Mouse (Mus musculus) gastrocnemius, postnatal 14 days (tissue): ENCODE measurements around the gene Ccr7. TPM values are rescaled to one million over a fixed set of nuclear protein-coding genes. Genes with fewer than 3 reads are reported as not detected.

Experiments
- DNase-seq: peaks from one replicate; pipeline ENCODE4 v3.0.0; 2021; ENCODE audit warnings: mixed read lengths
- intact Hi-C: fragments of 180-260 bp; cut with DNase I; formaldehyde crosslinking; loops from one replicate; pipeline ENCODE4 v1.15.1; 2025; ENCODE audit warnings: low total_unique reads
- total RNA-seq, 2 experiments: library from RNA; stranded (reverse); gene quantifications; 2 replicates each; pipeline ENCODE4 v1.2.3; 2021

The Ccr7 gene
- total RNA-seq, 2 experiments from 2014 or later, result 0.10 to 0.11 TPM

DNA sequence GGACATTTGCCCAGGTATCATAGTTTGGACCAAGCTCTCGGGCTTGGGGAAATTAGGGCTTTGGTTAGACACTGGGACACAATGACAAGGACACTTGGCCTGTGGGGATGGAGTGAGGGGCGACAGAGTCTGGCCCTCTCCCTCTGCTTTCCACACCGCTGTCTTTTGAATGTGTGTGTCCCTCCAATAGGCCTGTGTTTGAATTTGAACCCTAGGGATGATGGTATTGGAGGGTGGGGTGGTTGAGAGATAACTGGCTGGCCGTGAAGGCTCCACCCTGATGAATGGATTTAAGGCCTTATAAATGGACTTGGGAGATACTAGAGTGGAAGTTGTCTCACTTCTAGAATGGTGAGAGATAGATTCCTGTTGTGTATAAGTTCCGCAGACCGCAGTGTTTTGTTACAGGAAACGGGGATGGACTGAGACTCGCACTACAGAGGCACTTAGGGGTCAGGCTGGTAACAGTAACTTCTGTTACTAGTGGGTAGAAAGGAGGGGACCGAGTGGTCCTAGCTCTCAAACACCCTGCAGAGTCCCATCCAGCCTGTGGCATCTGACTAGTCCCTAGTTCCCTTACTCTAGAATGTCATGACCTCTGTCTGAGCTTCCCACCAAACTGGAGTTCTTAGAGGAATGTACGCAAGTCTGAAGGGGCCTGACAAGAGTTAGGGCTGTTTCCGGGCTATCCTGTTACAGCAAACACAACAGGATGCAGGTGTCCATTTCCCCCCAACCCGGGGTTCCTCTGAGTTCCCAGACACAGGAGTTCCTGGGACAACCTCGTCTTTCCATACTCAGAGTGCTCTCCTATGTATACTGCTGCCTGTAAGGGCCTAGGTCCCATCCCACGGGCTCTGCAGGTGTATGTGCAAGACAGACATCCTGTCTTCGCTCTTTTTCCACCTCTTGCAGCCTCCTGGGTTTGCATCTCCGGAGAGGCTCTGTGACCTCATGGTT lies 11.5 kb downstream of the Ccr7 start:
- intact Hi-C loops, result no loop called here
- DNase-seq, result no peak

DNA sequence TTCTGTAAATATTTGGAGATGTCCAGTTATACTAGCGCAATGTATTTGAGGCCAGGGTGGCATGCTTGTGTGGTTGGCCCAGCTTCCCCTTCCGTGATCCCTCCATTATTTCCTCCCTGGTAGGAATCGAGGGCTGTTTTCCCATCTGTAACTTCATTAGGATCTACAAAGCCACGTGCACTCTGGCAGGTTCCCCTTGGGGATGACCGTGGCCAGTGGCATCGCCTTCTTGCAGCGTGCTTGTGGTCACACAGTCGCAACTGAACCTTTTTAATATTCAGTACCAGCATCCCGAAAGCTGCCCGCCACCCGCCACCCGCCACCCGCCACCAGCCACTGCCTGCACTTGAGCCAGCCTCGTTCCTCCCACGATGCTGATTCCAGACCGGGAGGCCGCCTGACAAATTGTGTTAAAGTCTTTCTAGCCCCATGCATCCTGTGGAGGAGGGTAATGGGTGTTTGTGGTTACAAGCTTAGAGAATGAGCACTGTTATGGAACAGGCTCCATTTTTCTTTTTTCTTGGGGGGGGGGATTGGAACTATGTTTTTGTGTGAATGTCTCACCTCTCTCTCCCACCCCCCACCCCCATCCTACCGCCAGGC lies 12.3 kb downstream of the Ccr7 start:
- intact Hi-C loops, result no loop called here
- DNase-seq, result no peak

DNA sequence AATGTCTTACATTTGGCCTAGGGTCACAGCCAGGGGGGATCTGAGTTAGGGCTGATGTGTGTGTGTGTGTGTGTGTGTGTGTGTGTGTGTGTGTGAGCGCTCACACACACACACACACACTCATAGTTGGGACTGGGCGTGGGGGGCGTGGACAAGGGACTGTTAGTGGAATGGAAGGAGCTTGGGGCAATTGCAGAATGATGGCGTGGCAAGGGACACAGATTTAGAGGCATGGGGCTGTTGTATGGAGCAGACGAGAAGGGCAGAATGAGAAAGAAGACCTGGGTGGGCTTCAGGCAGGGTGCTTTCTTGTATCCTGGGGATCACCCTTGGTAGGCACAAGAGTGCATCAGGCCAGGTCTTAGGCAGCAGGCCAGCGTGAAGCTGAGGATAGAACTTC lies 12.8 kb downstream of the Ccr7 start:
- DNase-seq, result no peak
- intact Hi-C loops, result no loop called here

DNA sequence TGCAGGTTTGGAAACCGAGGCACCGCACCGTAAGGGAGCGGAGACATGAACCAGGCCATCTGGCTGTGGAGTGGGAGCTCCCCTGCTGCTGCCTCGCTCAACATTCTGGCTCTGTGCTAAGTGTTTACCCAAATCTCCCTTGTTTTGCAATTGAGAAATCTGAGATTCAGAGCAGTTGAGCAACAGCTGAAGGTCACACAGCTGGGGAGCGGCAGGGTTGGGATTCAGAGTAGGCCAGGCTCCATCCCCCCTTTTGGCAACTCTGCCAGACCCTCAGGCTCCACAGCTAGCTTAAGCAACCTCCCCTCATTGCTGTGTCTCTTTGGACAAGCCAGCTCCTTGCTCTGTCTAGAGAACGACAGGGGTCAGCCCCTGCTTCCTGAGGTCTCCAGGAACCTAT lies 13.3 kb downstream of the Ccr7 start:
- intact Hi-C loops, result no loop called here
- DNase-seq, result peak; percentile 62

DNA sequence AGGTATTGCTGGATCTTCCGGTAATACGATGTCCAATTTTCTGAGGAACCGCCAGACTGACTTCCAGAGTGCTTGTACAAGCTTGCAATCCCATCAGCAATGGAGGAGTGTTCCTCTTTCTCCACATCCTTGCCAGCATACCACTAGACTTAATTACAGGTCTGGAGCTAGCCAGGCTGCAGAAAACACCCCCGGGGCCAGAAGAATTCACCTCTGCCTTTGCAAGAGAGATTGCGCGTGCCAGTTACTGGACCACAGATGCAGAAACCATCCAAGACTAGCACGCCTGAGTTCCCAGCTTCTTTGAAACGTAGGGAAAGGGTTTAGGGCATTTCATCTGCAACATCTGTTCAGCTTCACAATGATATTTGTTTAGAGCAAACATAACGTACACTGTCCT lies 15.9 kb downstream of the Ccr7 start:
- intact Hi-C loops, result no loop called here
- no peak for DNase-seq

DNA sequence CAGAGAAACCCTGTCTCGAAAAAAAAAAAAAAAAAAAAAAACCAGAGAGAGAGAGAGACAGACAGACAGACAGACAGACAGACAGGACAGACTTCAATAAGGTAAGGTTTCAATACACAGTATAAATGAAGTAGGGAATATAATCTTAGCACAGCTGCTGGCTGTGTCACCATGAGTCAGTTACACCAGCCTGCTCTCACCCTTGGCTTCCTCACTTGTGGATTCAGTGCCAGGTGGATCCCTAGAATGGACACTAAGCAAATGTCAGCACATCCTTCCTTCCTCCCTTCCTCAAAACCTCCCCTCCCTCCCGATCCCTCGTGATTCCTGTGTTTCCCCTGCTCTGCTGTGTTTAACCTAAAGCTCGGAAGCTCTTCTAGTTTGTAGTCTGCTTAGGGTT lies 17.5 kb downstream of the Ccr7 start:
- intact Hi-C loops, result no loop called here
- no peak for DNase-seq

DNA sequence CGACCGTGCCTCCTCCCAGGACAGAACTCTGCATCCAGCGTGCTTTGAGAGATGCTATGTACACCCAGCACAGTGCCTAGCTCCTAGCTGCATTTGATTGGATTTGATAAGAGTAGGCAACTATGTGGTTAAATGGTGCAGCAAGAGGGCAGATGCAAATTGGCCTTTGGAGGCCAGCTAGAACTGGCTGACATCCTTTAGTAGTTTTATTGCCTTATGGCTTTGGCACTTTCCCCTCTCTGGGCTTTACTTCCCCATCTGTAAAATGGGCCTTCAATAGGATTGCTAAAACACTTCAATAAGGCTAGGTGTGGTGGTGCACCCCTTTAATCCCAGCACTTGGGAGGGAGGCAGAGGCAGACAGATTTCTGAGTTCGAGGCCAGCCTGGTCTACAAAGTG lies 17.9 kb downstream of the Ccr7 start:
- DNase-seq, result no peak
- intact Hi-C loops, result no loop called here

DNA sequence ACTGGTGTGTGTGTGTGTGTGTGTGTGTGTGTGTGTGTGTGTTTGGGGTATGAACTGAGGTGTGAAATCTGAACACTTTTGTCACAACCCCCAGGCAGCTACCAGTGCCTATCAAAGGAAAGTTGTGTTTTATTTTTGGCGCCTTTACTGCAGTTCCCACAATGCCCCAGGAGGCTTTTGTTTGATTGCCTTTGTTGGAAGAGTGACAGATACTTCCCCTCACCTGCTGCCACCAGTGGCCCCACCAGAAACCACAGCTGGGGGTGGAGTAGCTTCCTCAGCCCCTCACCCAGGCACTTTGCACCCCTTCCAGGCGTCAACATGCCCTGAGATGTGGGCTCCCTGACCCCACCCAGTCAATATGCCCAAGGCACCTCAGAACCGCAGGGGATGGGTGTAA lies 18.5 kb downstream of the Ccr7 start:
- intact Hi-C loops, result no loop called here
- DNase-seq, result no peak

DNA sequence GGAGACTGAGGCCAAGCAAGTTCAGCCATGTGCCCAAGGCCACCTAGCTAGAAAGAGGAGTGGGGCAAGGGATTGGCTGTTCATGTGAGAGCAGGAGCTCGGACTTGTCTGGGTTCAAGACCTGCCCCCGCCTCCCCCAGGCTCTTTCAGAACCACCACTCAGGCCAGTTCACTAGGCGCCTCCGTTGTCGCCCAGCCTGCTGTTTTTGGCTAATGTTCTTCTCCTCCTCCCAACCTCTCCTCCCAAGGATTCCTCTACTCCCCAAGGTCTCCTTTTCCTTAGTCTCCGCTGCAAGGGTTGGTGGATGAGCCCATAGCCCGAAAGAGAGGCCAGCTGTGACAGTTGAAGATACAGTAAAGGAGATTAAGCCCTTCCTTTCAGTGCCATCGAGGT lies 19.8 kb downstream of the Ccr7 start:
- intact Hi-C loops, result no loop called here
- DNase-seq, result peak; percentile 52

DNA sequence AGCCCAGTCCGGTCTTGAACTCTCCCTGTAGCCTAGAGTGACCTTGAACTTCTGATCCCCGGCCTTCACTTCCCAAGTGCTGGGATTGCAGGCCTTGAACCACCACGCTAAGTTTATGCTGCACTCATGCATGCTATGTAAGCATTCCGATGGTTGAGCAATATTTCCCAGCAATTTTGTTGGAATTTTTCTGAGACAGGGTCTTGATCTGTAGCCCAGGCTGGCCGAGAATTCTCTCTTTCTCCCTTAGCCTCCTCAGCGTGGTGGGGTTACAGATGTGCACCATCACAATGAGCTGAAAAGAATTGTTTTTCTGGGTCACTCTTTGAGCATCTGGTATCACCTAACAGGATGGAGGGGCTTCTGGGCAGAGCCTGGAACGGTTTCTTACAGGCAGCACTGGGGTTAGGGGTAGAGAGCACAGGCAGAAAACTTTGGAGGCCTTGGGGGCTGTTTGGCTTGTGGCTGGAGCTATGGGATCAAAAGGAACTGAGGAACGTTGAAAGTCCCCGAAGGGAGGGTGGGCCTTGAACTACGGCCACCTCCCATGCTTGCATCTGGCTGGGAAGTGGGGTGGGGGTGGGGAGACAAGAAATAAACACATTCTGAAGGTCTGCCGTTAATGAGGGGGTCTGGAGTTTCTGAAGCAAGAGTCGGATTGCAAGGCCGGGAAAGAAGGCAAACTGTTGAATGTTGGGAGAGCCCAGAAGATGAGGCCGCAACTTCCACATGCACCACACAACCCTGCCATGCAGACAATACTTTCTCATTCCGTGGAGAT lies 20.4 kb downstream of the Ccr7 start:
- intact Hi-C loops, result no loop called here
- no peak for DNase-seq

DNA sequence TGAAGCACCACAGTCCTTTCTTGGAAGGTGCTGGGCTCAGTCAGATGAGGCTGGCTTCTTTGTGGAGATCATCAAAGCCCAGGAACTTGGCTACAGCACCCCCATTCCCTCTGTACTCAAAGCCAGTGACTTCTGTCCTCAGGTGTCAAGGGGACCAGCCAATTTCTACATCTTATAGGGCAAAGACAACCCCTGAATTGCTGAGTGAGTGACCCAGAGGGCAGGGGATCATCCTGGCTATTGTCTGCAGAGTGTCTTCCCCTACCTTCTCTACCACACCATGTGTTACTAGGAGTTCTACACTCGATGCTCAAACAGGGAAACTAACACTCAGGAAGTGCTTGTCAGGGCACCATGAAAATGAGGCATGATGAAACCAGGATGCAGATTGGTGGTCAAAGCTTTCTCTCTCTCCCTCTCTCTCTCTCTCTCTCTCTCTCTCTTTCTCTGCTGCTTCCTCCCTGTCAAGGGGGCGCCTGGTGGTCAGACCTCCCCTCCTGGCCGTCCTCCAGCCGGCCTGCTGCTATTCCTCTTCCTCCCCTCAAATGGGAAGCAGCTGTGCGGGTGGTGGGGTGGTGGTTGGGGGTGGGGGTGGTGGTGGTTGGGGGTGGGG lies 21.5 kb downstream of the Ccr7 start:
- no peak for DNase-seq
- intact Hi-C loops, result no loop called here

DNA sequence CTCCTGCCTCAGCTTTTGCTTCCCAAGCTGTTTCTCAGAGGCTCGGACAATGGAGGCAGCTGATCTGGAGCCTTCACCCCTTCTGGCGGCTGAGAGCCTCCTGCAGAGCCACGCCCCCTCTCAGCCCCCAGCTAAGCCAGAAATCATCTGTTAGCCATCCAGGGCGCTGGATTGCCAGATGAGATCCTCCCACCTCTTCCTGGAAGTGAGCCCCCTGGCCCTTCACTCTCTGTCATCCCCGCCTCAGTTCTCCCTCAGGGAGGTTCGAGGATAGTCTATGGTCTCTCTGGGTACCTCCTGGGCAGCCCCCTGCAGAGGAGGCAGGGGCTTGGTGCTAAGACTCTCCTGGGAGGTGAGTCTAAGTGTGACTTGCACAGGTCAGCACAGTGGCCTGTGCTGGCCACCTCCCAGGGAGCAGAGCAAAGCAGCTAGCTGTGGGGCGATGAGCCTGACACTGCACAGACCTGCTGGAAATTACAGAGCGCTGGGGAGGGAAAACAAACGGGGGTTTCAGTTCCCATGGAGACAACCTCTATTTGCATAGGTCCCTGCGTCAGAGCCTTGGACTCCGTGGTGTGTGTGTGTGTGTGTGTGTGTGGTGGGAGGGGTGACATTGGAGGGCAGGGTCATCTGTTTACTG lies 22.7 kb downstream of the Ccr7 start:
- DNase-seq, result peak; percentile 72
- intact Hi-C loops, result no loop called here

DNA sequence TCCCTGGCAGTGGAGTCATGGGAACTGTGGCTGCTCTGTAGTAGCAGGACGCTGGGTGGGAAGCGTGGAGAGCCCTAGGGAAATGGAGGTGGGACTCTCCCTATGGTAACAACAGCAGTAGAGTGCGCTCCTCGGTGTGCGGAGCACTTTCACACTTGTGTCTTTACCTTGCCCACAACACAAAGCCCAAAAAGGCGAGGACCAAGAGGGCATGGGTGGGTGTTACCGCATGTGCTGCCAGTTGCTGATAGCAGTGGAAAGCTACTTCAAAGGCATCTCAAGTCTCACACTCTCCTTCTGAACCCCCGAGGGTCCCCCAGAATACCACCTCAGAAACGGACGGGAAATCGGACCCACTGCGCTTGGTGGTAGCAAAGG lies 23.4 kb downstream of the Ccr7 start:
- intact Hi-C loops, result no loop called here
- no peak for DNase-seq

DNA sequence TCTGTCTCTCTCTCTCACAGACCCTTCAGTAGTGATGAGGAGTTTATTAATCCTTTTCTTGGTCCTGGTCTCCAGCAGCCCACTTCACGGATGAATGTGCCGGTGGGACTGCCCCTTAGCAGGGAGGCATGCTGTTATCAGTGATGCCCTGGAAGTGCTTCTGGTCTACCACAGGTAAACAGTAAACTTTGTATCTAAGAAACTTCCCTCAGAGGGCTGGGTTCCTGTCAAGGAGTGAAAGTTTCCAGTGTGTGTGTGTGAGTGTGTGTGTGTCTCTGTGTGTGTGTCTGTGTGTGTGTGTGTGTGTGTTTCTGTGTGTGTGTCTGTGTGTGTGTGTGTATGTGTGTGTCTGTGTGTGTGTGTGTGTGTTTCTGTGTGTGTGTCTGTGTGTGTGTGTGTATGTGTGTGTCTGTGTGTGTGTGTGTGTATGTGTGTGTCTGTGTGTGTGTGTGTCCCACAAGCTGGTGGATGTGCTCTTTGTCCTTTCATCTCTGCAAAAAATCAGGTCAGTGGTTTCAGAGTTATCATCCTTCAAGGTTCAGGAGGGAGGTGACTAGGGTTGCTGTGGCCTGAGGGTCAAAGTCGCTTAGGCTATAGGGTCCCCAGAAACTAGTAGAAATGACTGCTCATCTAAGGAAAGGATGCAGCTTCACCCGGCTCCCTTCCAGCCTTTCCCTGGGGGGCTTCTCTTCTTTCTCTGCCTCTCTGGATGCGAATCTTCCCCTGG lies 24.0 kb downstream of the Ccr7 start:
- DNase-seq, result no peak
- intact Hi-C loops, result no loop called here

DNA sequence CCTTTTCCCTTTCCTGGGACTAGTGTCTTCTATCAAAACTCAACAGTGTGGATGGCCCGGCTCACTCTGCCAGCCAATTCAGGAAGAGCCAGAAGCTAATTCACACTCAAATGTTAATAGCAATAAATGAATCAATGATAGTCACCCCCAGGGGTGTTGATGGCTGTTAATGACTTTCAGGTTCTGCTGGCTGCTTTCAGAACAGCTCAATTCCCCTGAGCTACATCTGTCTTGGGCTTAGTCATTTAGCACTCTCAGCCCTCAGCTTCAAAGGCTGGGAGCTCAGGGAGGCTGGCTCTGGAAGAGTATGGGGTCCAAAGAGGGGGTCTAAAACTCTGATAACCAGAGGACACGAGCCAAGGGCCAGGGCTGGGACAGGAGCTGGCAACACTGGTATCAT lies 25.6 kb downstream of the Ccr7 start:
- intact Hi-C loops, result loop anchor here (10.0 kb wide), 1 partner anchor 214 kb away; no protein-coding TSS in a partner anchor
- DNase-seq, result no peak

DNA sequence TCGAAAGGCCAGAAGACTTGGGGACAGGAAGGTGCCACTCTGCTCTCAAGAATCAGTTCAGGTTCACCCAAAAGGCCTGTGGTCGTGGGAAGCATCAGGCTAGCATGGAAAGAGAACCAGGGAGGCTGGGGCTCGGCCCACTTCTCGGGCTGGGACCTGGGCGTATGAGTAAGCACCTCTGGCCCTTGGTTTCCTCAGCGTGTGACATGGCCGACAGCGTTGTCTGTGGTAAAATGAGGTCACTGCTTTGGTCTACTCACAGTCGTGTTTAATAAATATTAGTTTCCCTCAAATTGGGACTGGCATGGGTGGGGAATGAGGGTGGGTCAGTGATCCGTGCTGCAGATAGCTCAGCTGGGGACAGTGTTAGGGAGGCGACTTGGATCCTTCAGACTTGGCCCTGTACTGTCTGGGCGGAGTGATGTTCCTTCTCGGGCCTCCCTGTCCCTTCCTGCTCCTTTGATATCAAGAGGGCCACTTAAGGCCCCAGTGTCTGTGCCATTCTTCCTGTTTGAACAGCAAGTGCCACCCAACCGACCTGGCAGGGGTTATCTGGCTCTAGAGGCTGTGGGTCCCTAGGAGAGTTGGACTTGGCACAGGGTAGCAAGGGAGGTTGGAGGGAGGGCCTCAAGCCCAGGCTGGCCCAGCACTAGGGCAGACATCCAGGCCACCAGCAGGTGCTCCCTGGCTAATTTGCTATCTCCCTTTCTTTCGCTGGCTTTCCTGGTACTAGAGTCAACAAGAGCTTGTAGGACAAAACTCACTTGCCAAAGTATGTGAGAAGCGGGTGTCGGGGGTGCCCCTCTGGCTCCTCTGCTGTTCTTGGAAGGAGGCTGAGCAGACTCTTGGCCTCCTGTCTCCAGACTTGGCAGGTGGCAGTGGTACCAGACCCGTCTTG lies 26.8 kb downstream of the Ccr7 start:
- intact Hi-C loops, result loop anchor here (10.0 kb wide), 1 partner anchor 213 kb away; no protein-coding TSS in a partner anchor
- no peak for DNase-seq

DNA sequence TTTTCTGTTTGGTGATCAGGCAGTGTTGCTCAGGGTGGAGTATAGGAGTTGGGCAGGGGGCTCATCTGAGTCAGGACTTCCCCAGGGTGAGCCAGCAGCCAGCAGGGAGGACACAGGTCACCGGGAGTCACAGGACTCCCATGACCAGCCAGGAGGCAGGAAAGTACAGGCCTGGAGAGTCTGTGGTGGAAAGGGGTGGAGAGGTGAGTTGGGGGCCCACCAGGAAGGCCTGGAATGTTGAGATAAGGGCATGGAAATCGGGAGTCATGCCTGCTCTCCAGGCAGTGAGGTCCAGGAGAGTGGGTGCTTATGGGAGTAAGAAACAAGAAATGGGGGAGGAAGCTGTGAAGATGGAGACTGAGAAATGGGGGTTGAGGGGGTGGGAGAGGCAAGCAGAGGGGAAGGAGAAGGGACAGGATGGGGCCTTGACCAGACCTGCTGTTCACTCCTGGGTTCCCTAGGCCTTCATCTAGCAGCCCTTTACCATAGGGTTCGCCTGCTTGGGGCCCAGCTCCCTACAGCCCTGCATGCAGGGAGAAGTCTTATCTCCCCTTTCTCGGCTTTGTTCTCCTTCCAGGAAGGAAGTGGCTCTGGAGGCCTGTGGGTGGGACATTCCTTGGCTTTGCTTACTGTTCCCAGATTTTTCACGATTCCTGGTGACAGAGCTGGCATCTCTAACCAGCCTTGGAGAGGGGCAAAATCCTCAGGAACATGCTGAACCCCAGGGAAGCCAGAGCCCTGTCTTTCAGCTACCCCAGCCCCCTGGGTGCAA lies 28.2 kb downstream of the Ccr7 start:
- no peak for DNase-seq
- intact Hi-C loops, result loop anchor here (10.0 kb wide), 1 partner anchor 212 kb away; no protein-coding TSS in a partner anchor
